Mouse (Mus musculus) brain, embryonic 14.5 days (tissue): ENCODE data around the gene Glrx5.

Source experiments
- CTCF ChIP-seq: fragments of 200-500 bp; IDR thresholded peaks from 2 replicates; pipeline ENCODE4 v1.5.1; 2012; ENCODE audit warnings: inconsistent platforms, mild to moderate bottlenecking, moderate library complexity, borderline replicate concordance; ENCODE audit not compliant: insufficient read depth, insufficient read length; ENCODE audit errors: extremely low read depth
- POLR2A ChIP-seq: fragments of 200-500 bp; IDR thresholded peaks from 2 replicates; pipeline ENCODE4 v1.6.1; 2012; ENCODE audit warnings: mild to moderate bottlenecking, inconsistent platforms, borderline replicate concordance; ENCODE audit not compliant: poor library complexity, insufficient read depth, insufficient read length, severe bottlenecking; ENCODE audit errors: extremely low read depth

DNA sequence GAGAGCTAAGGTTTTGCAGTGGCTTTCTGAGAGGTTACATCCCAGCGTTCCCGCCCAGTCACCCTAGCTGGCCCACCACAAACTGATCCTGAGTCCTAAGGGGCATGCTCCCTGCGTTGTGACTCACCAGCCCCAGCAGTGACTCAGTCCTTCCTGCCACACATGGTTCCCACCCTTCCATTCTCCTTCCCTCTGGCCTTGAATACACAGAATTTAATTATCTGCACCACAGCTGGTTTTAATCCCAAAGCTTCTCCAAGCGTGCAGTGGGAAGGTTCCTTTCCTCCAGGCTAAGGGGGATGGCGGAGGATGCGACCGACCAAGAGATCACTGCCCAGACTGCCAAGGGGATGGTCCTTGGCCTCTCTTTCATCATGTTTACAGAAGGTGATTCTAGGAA, 49.0 kb upstream of the Glrx5 start:
- TF ChIP-seq CTCF (no peak), POLR2A (no peak)
